In genomic region chr8:125285966-125286681, GRCm38 (mm10) we compare ENCODE assay signal across 8 mouse cellular contexts.
A peak's percentile ranks its signal among the peaks of the same experiment; 100 is the strongest.
DNase-seq lines count a peak whose midpoint lies in the region; ATAC-seq and TF ChIP-seq lines count a peak whose summit lies in the region.

No protein-coding gene starts in this region.

- H3K4me2 ChIP-seq in midbrain, embryonic 14.5 days (ENCODE audit: low read length): no peak overlapping the region

- 0 out of 2 replicates have a peak, but pooled peaks cover 2% of the 10 kb centered on the region for H3K27me3 ChIP-seq in limb, embryonic 10.5 days (ENCODE audit: low read depth, poor library complexity, severe bottlenecking)
- H3K27me3 ChIP-seq in midbrain, embryonic 14.5 days (ENCODE audit: control insufficient read depth, insufficient read depth, low read length): no peaks in the 10 kb centered on the region

- H3K27ac ChIP-seq in bone marrow macrophage, adult 2 months (ENCODE audit: insufficient read depth, low read depth, low read length): peak overlapping the region; percentile 89
- H3K27ac ChIP-seq in limb, embryonic 10.5 days: peak overlapping the region; percentile 80
- H3K27ac ChIP-seq in midbrain, embryonic 14.5 days (replicated peaks; ENCODE audit: low read depth, low read length): no peak overlapping the region

- no peaks in the 10 kb centered on the region for H3K9me3 ChIP-seq in limb, embryonic 10.5 days (replicated peaks)
- no peaks in the 10 kb centered on the region for H3K9me3 ChIP-seq in midbrain, embryonic 14.5 days (ENCODE audit: control insufficient read depth, low read length)

- no peak for ATAC-seq in midbrain, embryonic 14.5 days (ENCODE audit: low FRiP score, low TSS enrichment)

- peak overlapping the region; percentile 63 for H3K4me3 ChIP-seq in bone marrow macrophage, adult 2 months (ENCODE audit: insufficient read depth, low read length)
- no peak overlapping the region for H3K4me3 ChIP-seq in limb, embryonic 10.5 days
- H3K4me3 ChIP-seq in midbrain, embryonic 14.5 days (replicated peaks; ENCODE audit: low read depth, low read length): no peak overlapping the region

- 72% methylated on average over 12 of the region's 12 CpGs for WGBS in limb, embryonic 10.5 days
- 78% methylated on average over 12 of the region's 12 CpGs for WGBS in midbrain, embryonic 14.5 days

- 0 out of 2 replicates have a peak, but pooled peaks have one; percentile 14 for TF ChIP-seq CTCF in bone marrow macrophage, adult 2 months (IDR thresholded peaks at IDR 0.05; ENCODE audit: low read depth, low read length)

- TF ChIP-seq POLR2A in bone marrow macrophage, adult 2 months (IDR thresholded peaks at IDR 0.05; ENCODE audit: borderline replicate concordance, low read depth, low read length): peak; percentile 82; the same call in 1 of the 2 replicates

- peaks cover 43% of the 10 kb centered on the region for H3K4me1 ChIP-seq in bone marrow macrophage, adult 2 months (ENCODE audit: control insufficient read depth, insufficient read depth, low read length)
- H3K4me1 ChIP-seq in limb, embryonic 10.5 days: peaks cover 57% of the 10 kb centered on the region
- no peaks in the 10 kb centered on the region for H3K4me1 ChIP-seq in midbrain, embryonic 14.5 days (ENCODE audit: control insufficient read depth, insufficient read depth, low read length)

- H3K9ac ChIP-seq in midbrain, embryonic 14.5 days (replicated peaks; ENCODE audit: low read length): no peak overlapping the region

- intact Hi-C loops in left cerebral cortex, postnatal 14 days (cut with DNase I): no loop called here

- H3K36me3 ChIP-seq in limb, embryonic 10.5 days: no peaks in the 10 kb centered on the region
- no peaks in the 10 kb centered on the region for H3K36me3 ChIP-seq in midbrain, embryonic 14.5 days (ENCODE audit: control insufficient read depth, insufficient read depth, low read length)

- peak; percentile 38 to 43 for DNase-seq in left cerebral cortex, postnatal 14 days (ENCODE audit: low spot score in 2 of 2)
- no peak for DNase-seq in left cerebral cortex, adult 18-20 months (ENCODE audit: low spot score in 2 of 2)
- DNase-seq in heart, adult 9 months (ENCODE audit: low spot score in 2 of 2): peak; percentile 91 to 92
- DNase-seq in limb, embryonic 10.5 days (ENCODE audit: low spot score): no peak
- peak; percentile 13 for DNase-seq in right cerebral cortex, postnatal 4 days
- DNase-seq in layer of hippocampus, adult 8-10 months (ENCODE audit: low spot score in 2 of 2): no peak
- no peak for DNase-seq in midbrain, embryonic 14.5 days

Comparison
In these comparisons a context has a peak if more than half of its experiments do, and no peak if none do; other contexts are left out.
1. DNase-seq: peak in left cerebral cortex, postnatal 14 days (2 of 2), heart, adult 9 months (2 of 2) and right cerebral cortex, postnatal 4 days (single experiment); none in left cerebral cortex, adult 18-20 months (0 of 2), limb, embryonic 10.5 days (single experiment), layer of hippocampus, adult 8-10 months (0 of 2) and midbrain, embryonic 14.5 days (single experiment).